Mouse (Mus musculus) regulatory T cell (primary cell): ENCODE data around the gene Aspg.

Source experiments
- in situ Hi-C: fragments of 300-600 bp; cut with MboI, MseI; formaldehyde crosslinking; loops from one replicate; pipeline ENCODE4 v1.15.1; 2025; ENCODE audit warnings: high pct_unique_total_duplicates

Aspg gene

DNA sequence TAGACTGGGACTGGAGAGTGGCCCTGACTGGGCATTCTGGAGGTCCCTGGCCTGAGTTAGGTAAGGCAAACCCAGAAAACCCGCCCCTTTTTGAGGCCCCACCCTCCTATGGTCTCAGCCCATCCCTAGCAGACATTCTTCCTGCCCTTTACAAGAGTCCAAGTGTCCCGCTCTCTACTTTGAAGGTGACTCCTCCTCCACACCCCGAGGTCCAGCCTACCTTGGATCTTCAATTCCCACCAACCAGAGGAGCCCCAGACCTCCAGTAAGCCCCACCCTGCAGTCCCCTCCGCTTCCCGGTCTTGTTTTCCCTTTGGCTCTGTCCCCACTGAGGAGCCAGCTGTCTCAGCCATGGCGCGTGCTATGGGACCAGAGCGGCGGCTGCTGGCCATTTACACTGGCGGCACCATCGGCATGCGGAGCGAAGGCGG, at the start of gene Aspg:
Gene Aspg (plus strand): TSS at position 139 of the 431 bp plus-strand sequence.
- in situ Hi-C loops, result no loop called here

DNA sequence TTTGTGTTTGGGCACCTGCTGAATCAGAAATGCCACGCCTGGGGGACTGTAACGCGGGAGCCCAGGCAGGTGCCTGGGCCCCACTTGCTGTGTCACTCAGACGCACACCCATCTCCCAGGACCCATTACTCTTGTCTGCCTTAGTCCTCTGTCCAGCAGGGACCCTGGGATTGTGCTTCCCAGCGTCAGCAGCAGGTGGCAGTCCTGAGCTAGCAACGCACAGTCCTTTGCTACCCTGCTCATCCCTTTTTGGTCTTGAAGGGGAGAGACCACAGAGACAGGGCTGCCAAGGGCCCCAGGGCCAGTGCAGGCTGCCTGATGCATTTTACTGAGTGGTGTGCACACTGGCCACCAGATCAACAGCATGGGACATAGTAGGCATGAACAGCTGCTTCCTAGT, 28.8 kb upstream of the Aspg start:
- in situ Hi-C loops, result no loop called here

DNA sequence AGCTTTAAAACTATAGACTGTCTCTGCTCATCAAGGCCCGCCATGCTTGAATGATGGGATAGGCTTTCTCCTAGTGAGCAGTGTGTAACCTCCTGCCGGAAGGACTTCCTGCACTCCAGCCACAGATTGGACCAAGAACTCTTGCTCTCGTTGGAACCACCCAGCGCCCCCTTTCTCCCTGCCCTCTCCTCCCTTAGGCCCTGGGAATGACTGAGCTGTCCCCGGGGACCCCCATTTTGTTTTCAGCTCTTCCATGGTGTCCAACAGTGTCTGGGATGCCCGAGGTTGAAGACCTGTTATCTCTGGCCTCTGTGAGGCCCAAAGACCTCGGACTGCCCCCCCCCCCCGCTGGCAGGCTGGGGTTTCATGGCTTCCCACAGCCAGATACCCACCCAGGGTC, 26.6 kb upstream of the Aspg start:
- in situ Hi-C loops, result no loop called here

DNA sequence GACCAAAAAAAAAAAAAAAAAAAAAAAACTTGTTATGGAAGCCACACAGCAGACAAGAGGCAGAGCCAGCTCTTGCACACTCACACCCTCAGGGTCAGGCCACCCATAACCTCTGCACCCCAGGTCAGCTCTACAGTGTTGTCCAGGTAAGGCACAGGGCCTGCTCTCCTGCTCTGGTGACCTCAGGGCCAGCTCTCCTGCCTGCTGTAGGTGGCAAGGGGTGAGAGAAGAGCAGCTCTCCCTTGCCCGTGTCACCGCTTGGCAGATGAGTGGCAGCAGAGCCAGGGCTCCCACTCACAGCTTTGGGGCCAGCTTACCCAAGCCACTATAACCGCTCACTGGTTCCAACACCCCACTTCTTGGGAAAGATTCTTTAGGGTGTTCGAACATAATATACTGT, 25.6 kb upstream of the Aspg start:
- in situ Hi-C loops, result no loop called here

DNA sequence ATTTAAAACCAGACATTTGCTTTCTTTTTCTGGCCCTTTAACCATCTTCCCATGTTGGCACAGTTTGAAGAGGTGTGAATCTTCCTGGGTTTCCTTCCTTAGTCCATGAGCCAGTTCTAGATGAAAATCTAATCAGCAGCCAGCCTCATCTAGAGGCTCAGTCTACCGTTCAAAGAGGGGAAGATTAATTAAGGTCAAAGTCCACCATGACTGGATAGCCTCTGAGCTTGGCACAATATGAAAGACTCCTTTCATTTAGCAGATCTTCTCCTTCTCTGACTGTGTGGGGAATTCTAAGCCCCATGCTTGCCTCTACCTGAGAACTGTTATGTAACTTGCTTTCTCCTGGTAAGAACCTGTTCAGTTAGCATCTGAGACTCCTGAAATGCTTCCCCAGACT, 24.2 kb upstream of the Aspg start:
- in situ Hi-C loops, result no loop called here

DNA sequence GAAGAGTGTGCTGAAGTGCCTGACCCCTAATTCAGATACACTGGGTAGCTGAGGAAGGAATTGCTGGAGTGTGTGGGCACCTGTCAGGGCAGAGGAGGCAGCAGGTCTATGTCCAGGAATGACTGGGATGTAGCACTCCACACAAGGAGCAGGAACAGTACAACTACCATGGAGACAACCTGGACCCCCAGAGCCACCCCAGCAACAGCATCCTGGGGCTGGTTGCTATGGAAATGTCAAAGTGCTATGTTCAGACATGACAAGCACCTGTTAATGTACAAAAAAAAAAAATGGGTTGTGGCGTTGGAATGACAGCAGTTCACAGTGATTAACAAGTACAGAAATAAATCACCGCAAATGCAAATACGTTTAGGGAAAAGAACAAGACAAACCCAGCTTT, 20.2 kb upstream of the Aspg start:
- in situ Hi-C loops, result loop anchor here (5.0 kb wide), 1 partner anchor 39 kb away; no protein-coding TSS in a partner anchor

DNA sequence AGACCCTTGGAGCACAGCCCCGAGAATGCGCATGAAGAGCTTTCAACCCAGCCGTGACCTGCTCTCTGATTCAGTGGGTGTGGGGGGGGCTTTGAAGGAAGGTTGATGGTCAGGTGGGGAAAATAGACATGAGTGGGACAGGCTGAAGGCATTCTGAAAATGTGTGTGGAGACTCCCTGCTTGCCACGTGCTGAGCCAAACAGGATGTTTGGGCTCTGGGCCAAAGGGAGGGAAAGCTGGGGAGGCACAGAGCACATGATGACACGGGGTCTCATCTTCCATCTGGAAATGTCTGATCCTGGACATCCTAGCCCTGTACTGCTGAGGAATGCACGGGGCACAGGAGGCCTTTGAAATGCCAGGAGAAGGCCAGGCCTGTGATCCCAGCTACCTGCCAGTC, 19.8 kb upstream of the Aspg start:
- in situ Hi-C loops, result loop anchor here (5.0 kb wide), 1 partner anchor 39 kb away; no protein-coding TSS in a partner anchor

DNA sequence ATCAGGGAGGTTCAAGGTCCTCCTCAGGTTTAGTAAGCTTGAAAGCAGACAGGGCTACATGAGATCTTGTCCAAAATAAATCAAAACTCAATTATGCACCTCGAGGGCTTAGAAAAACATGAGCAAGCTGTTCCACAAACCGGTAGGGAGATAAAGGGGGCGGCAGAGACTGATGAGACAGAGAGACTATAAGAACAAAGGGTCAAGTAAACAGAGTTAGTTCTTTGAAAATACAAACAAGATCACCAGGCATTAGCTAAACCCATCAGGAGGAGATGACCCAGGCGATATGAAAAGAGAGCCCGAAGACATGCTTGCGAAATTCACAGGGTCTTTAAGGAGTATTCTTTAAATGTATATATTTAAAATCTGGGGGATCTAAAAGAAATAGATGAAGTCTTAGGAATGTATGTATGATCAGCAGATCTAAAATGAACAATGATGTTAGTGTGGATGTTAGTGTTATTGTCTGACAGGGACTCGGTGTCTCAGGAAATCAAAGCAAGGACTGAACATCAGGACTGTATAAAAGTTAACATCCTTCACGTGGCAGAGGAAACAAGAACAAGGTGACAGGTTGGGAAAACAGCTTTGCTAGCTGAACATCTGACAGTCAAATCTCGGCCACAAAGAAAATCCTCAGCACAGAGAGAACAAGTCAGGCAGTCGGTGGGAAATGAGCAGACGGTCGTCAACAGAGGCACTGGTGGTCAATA, 17.7 kb upstream of the Aspg start:
- in situ Hi-C loops, result loop anchor here (5.0 kb wide), 1 partner anchor 41 kb away; no protein-coding TSS in a partner anchor

DNA sequence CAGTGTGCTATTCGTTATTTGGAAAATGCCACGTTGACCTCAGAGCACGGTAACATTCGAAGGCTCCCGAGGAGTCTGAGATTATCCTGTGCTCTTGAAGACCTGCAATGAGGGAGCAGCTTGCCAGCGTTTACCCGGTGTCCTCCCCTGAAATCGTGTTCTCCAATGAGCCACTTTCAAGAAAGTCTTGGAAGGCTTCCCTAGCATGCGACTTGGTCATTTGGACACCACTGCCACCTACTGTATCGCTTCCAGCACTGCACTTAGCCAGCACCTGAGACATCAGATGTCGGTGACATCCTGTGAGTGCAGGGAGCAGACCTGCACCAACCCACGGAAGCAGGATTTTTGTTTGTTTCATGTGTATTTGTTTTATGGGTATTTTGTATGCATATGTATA, 15.4 kb upstream of the Aspg start:
- in situ Hi-C loops, result no loop called here

DNA sequence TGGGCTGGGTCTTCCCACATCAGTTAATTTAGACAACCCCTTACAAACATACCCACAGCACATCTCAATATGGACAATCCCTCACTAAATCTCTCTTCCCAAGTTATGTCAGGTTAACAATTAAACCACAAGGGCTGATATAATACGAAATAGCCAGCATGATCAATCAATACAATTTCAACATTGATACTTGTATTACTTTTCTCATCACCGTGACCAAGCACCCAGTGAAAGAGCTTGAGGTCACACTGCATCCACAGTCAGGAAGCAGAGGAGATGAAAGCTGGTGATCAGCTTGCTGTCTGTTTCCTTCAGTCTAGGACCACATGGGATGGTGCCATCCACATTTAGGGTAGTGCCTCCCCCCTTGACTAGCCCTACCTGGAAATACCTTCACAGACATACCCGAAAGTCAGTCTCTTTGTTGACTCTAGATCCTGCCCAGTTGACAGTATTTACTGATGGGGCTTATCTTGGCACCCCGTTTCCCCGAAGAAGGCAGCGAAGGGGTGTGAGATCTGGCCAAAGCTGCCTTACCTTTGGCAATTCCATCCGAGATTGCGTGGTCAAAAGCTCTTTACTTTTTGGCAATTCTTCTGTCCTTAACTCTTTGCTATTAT, 12.1 kb upstream of the Aspg start:
- in situ Hi-C loops, result no loop called here

DNA sequence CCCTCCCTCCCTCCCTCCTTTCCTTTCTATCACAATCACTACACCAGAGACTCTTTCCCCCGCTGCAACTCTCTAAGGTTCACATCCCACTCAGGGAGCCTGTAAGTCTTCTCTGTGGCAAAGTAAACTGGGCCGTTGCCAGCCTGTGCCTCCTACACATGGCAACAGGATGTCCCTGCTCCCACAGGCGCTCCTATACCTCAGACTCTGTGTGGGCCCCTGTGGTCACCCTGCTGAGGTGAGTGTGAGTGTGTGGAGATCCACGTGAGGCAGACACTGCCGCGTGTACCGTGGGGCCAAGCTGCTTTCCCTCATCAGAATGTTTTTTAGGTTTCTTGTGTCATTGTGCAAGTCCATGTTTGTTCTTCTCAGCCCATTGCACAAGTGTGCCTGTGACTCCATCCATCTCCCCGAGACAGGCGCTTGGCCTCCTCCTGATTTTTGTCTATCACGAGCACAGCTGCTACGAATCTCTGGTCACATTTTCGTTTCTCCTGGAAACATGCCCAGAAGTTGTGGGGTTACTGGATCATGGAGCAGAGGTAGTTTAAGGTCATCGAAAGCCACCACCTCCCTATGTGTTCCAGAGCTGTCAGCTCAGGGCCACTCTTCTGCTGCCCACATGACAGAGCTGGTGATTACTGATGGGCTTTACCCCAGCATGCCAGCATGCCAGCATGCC, 10.3 kb upstream of the Aspg start:
- in situ Hi-C loops, result no loop called here

DNA sequence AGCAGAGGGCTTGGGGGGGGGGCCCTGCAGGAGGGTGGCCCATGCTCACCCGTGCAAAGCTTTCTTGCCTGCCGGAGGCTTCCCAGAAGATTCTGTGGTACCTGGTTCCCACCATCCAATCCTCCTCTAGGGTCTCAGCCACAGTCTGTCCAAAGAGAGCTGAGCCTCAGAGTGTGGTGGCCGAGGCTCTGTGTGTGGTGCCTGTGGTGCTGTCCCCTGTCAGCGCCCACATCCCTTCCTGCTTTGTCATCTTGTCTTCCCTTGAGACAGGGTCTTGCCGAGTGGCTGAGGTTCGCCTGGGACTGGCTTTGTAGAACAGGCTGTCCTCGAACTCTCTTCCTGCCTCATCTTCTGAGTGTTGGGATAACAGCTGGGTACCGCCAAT, 9.8 kb upstream of the Aspg start:
- in situ Hi-C loops, result no loop called here

DNA sequence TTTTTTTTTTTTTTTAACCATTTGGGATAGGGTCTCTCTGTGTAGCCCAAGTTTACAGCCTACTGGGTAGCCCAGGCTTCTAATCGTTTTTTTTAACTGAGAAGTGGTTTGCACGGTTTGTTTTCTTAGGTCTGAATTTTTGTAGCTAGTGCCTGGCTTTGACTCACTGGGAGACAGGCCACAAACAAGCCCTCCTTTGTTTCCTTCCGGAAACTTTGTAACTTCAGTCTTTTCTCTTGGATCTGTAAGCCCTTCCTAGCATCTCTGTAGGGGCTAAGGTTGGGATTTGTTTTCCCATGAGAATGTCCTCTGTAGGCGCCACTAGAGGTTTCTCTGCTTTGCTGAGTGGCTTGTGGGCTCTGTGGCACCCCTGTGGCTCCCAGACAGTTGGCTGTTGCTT, 6.4 kb upstream of the Aspg start:
- in situ Hi-C loops, result no loop called here

DNA sequence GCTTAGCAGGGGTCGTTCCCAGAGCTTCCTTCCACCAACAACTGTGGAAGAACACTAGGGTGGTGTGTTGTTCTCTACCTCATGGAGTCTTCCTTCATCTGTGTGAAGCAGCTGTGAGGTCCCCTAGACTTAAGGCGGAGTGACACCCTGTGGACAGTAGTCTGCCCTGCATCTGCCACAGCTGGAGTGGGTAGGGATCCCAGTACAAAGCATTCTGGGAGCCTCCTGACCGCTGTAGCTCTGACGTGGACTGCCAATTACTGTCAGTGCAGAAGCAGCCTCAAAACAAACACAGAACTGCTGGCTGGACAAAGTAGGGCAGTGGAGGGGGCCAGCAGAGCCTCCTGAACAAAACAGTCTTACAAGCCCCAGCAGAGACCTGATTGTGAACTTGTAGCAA, 5.4 kb upstream of the Aspg start:
- in situ Hi-C loops, result no loop called here

DNA sequence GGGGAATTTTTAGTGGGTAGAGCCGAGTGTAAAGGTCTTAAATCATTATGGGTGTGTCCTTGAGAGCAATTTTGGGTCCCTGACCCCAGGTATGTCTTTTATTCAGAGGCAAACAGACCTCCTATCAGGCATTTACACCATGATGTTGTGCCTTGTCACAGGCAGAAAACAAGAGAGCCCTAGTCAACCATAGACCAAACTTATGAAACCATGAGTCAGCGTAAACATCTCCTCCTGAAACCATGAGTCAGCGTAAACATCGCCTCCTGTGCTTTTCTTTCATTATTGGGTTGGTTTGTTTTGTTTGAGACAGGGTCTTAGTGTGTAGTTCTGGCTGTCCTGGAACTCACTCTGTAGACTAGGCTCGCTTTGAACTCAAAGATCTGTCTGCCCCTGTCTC, 3.3 kb upstream of the Aspg start:
- in situ Hi-C loops, result no loop called here

DNA sequence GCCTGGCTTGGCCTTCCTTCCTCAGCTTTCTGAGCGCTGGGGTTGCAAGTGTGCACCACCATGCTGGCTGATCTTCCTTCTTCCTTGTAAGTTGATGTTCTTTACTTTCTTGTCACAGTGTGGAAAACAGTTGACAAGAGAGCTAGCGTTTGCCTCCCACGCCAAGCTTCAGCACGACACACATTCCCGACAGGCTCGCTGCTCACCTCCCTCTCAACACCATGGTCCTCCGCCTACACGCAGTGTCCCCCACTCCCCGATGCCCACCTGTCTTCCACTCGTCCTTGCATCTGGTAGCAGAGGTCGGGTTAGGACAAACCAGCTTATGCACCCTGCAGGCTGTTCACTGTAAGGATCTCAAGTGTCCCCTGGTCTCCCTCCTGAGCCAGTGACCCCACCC, 1.6 kb upstream of the Aspg start:
- in situ Hi-C loops, result no loop called here

DNA sequence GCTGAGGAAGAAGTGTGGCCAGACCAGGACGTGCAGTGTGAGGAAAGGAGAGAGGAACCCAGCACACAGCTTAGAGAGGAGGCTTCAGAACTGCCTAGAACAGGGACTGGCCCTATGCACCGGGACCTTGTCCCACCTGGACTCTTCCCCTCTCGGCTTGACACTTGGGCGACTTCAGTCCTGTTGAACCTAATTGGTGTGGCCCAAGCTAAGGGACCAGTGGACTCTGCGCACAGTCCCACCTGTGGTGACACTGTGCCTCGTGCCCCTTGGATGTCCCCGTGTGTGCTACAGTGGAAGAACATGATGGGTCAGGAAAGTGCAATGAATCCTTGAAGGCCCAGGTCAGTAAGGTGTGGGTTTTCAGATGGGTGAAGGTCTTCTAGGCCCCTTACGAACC, 1.2 kb downstream of the Aspg start:
- in situ Hi-C loops, result no loop called here

DNA sequence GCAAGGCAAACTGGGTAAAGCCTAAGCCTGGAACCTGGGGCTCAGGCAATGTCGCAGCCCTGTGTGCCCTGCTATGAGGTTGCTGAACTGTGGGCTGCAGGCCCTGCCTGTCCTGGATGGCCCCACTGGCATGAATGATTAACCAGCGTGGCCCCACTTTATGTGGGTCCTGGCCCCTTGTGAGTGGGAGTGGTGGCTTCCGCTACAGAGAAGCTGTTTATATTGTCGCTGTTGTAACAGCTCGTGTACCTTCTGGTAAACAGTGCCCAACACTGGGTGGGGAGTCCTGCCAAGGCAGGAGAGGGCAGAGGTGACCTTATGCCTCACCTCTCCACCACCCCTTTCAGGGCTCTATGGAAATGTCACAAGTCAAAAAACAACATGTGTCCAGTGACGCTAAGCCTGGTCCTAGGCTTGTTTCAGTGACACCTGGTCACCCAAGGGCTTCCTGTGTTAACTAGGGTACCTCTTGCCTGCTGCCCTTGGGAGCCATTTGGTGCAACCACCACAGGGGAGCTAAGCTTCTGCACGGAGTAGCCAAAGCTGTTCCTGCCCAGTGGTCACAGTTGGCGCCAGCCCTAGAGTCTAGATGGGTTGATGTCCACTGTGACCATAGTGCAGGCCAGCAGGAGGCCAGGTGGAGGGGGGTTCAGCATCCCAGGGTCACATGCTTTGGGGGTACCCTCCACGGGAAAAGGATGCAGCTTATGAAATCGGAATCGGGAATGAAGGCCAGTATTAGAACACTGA, 2.4 kb downstream of the Aspg start:
- in situ Hi-C loops, result no loop called here

DNA sequence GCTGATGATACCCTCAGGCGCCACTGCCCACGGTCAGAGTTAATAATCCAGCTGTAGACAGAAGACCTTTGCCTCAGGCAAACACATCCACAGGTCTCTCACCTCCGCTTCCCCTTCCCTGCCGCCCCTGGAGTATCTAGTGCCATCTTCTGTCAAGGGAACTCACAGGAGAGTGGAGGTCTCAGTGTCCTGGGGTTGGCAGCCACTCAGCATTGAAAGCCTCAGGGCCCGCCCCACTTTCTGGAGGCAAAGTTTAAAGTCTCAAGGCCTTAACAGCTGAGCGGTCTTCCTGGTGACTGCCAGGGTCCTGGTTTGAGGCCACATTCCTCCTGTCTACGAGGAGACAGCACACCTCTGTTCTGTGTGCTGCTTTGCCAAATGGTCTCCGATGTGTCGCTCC, 3.2 kb downstream of the Aspg start:
- in situ Hi-C loops, result no loop called here

DNA sequence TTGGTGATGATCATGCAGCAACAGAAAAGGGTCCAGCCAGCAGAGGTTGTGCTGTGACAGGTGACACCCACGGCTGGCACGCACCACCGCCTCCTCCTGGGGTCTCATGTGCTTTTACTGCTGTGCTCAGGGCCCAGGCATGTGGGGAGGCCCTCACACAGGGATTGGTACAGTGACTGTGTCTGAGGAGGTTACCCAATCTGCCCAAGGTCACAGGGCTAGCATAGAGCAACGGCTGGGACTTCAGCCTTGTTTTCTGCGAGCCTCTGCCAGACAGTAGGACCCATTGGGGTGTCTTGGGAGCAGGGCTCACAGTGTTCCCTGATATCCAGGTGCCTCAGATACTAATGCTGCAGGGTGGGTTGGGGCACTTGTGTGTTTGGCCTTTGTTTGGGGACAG, 4.8 kb downstream of the Aspg start:
- in situ Hi-C loops, result no loop called here

DNA sequence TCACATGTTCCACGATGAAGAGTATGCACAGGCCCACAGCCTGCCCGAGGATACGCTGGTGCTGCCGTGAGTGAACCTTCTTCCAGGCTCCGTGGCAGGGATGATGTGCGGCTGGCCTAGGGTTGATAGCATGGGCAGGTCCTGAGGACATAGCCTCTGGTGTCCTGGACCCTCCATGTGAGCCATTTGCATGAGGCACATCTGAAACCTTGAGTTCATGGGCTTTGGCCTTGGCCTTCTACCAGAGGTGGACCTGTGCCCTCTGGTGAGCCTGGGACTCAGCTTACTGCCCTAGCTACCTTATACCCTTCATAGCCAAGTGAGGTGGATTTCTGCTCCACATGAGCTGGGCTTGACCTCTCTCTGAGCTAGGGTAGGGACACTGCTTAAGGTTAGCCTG, 5.8 kb downstream of the Aspg start:
- in situ Hi-C loops, result no loop called here

DNA sequence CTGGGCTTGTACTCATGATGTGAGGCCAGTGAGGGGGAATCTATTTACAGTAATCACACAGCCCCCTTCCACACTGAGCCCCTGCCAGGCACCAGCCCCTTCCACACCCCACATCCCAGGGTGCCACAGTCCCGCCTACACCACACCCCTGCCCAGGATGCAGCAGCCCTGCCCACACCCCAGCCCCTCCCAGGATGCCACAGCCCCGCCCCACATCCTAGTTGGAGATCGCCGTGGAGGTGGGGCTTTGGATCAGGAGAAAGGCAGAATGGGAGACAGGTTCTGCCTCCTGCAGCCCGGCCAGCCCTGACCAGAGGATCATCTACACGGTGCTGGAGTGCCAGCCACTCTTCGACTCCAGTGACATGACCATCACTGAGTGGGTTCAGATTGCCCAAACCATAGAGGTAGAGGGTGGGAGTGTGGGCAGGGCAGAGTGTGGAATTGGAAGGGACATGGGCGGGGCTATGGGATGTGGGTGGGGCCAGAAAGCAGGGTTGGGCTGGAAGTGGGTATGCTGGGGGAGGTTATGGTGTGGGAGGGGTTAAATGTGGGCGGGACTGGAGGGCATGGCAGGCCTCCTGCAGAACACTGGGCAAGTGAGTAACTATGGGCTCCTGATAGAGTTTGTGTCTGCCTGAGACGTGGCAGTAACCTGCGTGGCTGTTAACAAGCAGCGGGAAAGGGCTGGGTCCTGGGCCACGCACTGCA, 6.4 kb downstream of the Aspg start:
- in situ Hi-C loops, result no loop called here
